Mouse (Mus musculus) bone marrow, adult 2 months (tissue): ENCODE data around the gene Vac14.

Experiments
- CTCF ChIP-seq: fragments of 200-500 bp; IDR thresholded peaks from 2 replicates; pipeline ENCODE4 v1.5.1; 2011; ENCODE audit warnings: low read length, control low read depth; ENCODE audit not compliant: control insufficient read depth, insufficient read depth
- POLR2A ChIP-seq: fragments of 200-500 bp; IDR thresholded peaks from 2 replicates; pipeline ENCODE4 v1.6.1; 2011; ENCODE audit warnings: low read depth, mild to moderate bottlenecking, control low read depth, low read length, borderline replicate concordance; ENCODE audit not compliant: control insufficient read depth

DNA sequence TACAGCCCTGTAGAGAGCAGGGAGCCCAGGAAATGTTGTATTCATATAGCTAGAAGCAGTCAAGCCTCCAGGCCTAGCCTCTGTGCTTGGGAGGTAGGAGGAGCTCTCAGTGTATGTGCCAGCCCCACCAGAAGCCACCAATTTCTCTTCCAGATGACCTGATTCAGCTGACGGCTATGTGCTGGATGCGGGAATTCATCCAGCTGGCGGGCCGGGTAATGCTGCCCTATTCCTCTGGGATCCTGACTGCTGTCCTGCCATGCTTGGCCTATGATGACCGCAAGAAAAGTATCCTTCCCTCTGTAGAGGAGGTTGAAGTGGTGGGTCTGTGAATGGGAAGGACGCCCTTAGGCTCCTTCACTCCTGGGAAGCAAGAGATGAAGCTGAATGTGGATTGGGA is 17.8 kb downstream of the Vac14 start:
- no peak for TF ChIP-seq POLR2A
- no peak for TF ChIP-seq CTCF
